8 mouse cellular contexts compared by ENCODE assay signal in the genomic region with DNA sequence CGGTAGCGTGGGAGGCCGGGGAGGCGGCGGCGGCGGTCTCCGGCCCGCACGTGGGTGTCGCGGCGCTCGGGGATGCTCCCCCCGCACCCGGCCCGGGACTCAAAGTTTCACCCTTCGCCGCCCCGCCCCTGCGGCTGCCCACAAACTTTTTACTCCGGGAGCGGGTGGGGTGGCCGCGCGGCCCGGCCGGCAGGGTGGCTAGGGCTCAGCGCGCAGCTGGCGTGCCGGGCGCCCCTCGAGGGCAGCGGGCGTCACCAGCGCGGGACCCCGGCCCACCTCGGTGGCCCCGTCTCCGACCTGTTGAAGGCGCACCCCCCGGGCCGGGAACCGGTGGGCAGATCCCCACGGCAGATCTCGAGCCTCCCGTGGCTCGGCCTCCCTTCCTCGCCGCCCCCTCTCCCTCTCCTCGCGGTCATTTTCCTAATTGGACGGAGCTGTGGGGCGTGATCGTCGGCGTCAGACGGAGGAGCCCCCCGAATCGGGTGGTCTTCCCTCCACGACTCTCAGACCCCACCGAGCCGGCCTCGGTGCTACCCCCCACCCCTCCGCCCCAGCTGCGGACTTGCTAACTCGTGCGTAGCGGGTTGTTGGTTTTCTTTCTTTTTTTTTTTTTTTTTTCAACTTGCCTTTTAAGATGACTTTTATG. TPM values are rescaled to one million over a fixed set of nuclear protein-coding genes. Genes with fewer than 3 reads are reported as not detected.
DNase-seq lines count a peak whose midpoint lies in the region; ATAC-seq and TF ChIP-seq lines count a peak whose summit lies in the region.

No protein-coding gene starts in this region.

- no peaks in the 10 kb centered on the region for H3K36me3 ChIP-seq in forebrain, embryonic 14.5 days (ENCODE audit: control insufficient read depth, insufficient read depth, low read length)
- H3K36me3 ChIP-seq in lung, postnatal 0 days (ENCODE audit: insufficient read depth, low read length), result no peaks in the 10 kb centered on the region

- under 1% methylated on average over 53 of the region's 71 CpGs for WGBS in forebrain, embryonic 14.5 days
- under 1% methylated on average over 46 of the region's 71 CpGs for WGBS in lung, postnatal 0 days

- peak; percentile 89 for DNase-seq in CD4-positive helper T cell, adult 2 months (ENCODE audit: low read depth, low spot score)
- DNase-seq in brain, adult 2 months (ENCODE audit: low read depth, low spot score), result peak; percentile 45
- DNase-seq in forebrain, embryonic 14.5 days (ENCODE audit: low spot score), result peak; percentile 56
- DNase-seq in heart, postnatal 36 days, result peak; percentile 80 to 85
- peak; percentile 47 to 52 for DNase-seq in layer of hippocampus, adult 2 months (ENCODE audit: low spot score in 2 of 2)
- DNase-seq in lung, postnatal 0 days (ENCODE audit: low spot score), result peak; percentile 90
- peak; percentile 58 for DNase-seq in ovary, postnatal 10 days (ENCODE audit: low spot score)
- peak; percentile 82 for DNase-seq in thymus, postnatal 14 days

- peaks cover 25% of the 10 kb centered on the region; the same call in 1 of the 2 replicates for H3K4me1 ChIP-seq in forebrain, embryonic 14.5 days (ENCODE audit: control insufficient read depth, insufficient read depth, low read length)
- H3K4me1 ChIP-seq in lung, postnatal 0 days (ENCODE audit: insufficient read depth, low read depth, low read length), result no peaks in the 10 kb centered on the region; the same call in 1 of the 2 replicates

- peak overlapping the region; percentile 85 for H3K4me3 ChIP-seq in forebrain, embryonic 14.5 days (ENCODE audit: low read depth, low read length)
- peak overlapping the region; percentile 84 for H3K4me3 ChIP-seq in layer of hippocampus, adult 2 months
- peak overlapping the region; percentile 87 for H3K4me3 ChIP-seq in lung, postnatal 0 days (ENCODE audit: low read depth, low read length)

- H3K27ac ChIP-seq in forebrain, embryonic 14.5 days (ENCODE audit: low read depth, low read length), result peak overlapping the region; percentile 98; the same call in 1 of the 2 replicates
- peak overlapping the region; percentile 90 for H3K27ac ChIP-seq in layer of hippocampus, adult 2 months
- H3K27ac ChIP-seq in lung, postnatal 0 days (ENCODE audit: low read length), result peak overlapping the region; percentile 98

- TF ChIP-seq CTCF in layer of hippocampus, adult 2 months (conservative IDR thresholded peaks at IDR 0.05), result 0 out of 2 replicates have a peak, but pooled peaks have one; percentile 8
- no peak for TF ChIP-seq CTCF in lung, postnatal 0 days (IDR thresholded peaks at IDR 0.05)

- H3K9ac ChIP-seq in forebrain, embryonic 14.5 days (ENCODE audit: low read length), result peak overlapping the region; percentile 95
- peak overlapping the region; percentile 88 for H3K9ac ChIP-seq in lung, postnatal 0 days (replicated peaks; ENCODE audit: low read depth)

- TF ChIP-seq EP300 in lung, postnatal 0 days (IDR thresholded peaks at IDR 0.05), result no peak

- no peaks in the 10 kb centered on the region for H3K9me3 ChIP-seq in forebrain, embryonic 14.5 days (replicated peaks; ENCODE audit: control insufficient read depth, low read length)
- no peaks in the 10 kb centered on the region for H3K9me3 ChIP-seq in lung, postnatal 0 days (ENCODE audit: low read length)

- no peak for ATAC-seq in forebrain, embryonic 14.5 days
- peak; percentile 45 for ATAC-seq in lung, postnatal 0 days

- peak overlapping the region; percentile 94 for H3K4me2 ChIP-seq in forebrain, embryonic 14.5 days (ENCODE audit: low read length)
- H3K4me2 ChIP-seq in lung, postnatal 0 days (replicated peaks; ENCODE audit: low read depth, low read length), result peak overlapping the region; percentile 95

- intact Hi-C loops in heart, postnatal 36 days (cut with DNase I), result loop anchor here (2.0 kb wide), 1 partner anchor 34 kb away; no protein-coding TSS in a partner anchor

- H3K27me3 ChIP-seq in forebrain, embryonic 14.5 days (replicated peaks; ENCODE audit: control insufficient read depth, insufficient read depth, low read length), result no peaks in the 10 kb centered on the region
- no peaks in the 10 kb centered on the region for H3K27me3 ChIP-seq in lung, postnatal 0 days (replicated peaks; ENCODE audit: insufficient read depth, low read length)

RNA-seq across cellular contexts. Expression of gene Zfp710, which starts 2.5 kb away (rescaled TPM):
- polyA plus RNA-seq in forebrain, embryonic 14.5 days (2014; fragmentation: Nextera tagmentation; extraction: Ambion mirVana), result 17.6 and 18.3 TPM in 2 replicates
- 10 to 100 TPM; 27.4 to 28.0 TPM for total RNA-seq in heart, postnatal 36 days (2021)
- total RNA-seq in layer of hippocampus, adult 2 months (2021), result 10 to 100 TPM; 21.4 to 27.3 TPM
- polyA plus RNA-seq in lung, postnatal 0 days (2015; fragmentation: Nextera tagmentation; extraction: Ambion mirVana), result 11.1 and 12.9 TPM in 2 replicates
